Mouse (Mus musculus) cerebellum, adult 8-10 months (tissue): ENCODE data around the gene Slc22a30.
"Not testable (repeated sequence)": the region's sequence is repeated elsewhere in the genome, so short reads cannot be mapped to it uniquely, and the experiment has no call there.

ENCODE experiments used
- DNase-seq: peaks from one replicate; pipeline ENCODE4 v3.0.0; 2022

Gene Slc22a30

GRCm38 (mm10) chr19:8405011-8405410 is at the start of gene Slc22a30:
Slc22a30 (minus strand) TSS chr19:8405111.
- not testable (repeated sequence) for DNase-seq

- no peak for DNase-seq
Measured at GRCm38 (mm10) chr19:8448321-8448720, 43.4 kb upstream of the Slc22a30 start.

- DNase-seq = no peak
Measured at GRCm38 (mm10) chr19:8447516-8447915, 42.6 kb upstream of the Slc22a30 start.

- no peak for DNase-seq
Measured at GRCm38 (mm10) chr19:8431051-8431662, 26.2 kb upstream of the Slc22a30 start.

GRCm38 (mm10) chr19:8407290-8408021 is 2.5 kb upstream of the Slc22a30 start:
- DNase-seq = not testable (repeated sequence)
